Mouse (Mus musculus): Measurements from ENCODE around the gene Ltbp2.

Ltbp2 gene

DNA sequence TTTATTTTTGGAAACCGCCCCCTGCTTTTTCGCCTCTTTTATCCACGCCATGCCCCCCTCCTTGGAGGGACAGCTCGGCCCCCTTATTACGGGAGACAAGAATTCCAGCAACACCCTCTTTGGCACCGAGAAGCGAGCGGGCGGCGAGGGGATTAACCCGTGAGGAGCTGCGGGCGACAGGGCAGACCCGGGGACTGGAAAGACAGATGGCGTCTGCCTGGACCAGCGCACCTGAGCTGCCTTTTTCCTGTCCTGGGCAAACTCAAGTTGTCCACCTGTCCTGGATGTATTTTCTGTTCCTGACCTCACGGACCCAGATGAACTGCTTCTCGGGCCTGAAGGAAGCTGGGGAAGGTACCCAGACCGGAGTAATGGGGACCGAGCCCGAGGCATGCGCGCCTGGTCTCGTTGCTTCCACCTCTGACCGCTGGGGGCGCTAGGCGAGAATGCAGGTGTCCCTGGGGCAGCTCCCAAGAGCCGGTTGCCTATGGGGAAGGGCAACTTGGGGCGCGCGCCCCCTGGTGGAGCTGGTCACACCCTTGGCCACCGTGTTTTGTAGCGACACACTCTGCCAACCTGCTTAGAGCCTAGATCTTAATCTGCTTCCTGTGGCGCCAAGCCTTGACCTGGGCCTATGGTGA lies at the start of gene Ltbp2:
Ltbp2 (minus strand) TSS at position 52 of the 641 bp plus-strand sequence.
- TF ChIP-seq GATA4 (IDR thresholded peaks at IDR 0.05; ENCODE audit: insufficient replicate concordance, low read length) = no peak

DNA sequence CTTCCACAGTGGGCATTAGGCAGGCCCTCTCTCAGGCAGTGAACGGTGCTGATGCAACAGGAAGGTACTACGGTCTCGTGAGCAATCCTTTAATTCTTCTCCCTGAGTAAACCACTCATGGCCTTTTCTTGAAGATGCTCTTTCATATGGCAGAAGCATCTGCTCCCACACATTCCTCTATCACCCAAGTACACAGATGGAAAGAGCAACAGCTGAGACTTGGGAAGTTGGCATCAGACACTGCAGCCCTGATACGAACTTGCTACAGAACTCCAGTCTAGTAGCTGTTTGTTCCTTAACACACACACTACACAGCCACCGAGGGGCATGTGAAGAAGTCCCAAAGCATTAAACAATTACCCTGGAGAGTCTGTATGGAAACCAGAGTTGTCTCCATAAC lies 48.0 kb upstream of the Ltbp2 start:
- no peak for TF ChIP-seq GATA4 (IDR thresholded peaks at IDR 0.05; ENCODE audit: insufficient replicate concordance, low read length)

DNA sequence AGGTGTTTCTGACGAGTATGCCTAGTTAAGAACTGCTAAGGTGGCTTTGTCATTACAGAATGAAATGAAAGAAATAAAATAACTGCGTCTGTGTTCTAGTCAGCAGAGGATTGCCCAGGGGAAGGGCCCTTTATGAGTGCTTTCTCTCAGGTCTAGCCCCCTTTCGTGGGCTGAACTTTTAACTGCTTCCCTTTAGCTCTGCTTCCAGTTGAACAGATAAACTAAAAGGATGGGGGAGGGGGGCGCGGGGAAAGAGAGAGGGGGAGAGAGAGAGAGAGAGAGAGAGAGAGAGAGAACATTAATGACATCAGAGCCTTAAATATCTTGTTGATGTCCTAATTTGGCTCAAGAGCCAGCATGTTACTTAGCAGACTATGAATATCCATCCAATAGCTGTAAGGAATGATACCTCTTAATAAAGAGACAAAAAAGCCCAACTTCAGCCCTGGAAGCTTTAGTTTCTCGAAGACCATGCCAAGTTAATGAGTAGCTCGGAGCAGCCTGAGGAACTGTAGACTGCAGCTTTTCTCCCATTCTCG lies 45.6 kb upstream of the Ltbp2 start:
- TF ChIP-seq GATA4 (IDR thresholded peaks at IDR 0.05; ENCODE audit: insufficient replicate concordance, low read length) = no peak

DNA sequence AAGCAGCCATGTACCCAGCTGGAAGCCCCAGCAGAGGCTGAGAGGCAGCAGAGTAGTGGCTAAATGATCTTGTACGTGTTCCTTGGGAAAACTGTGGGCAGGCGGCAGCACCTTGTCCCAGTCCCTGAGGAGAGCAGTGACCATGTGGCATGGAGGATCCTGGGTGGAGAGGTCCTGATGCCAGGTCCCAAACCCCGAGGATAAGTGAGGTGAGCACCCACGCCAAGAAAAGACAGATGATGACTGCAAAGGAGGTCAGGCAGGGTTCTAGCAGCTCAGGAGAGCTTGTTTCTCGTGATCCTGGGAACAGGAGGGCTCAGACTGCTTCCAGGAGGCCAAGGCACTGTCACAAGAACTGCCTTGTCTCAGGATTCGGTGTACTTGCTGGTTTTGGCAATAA lies 42.5 kb upstream of the Ltbp2 start:
- no peak for TF ChIP-seq GATA4 (IDR thresholded peaks at IDR 0.05; ENCODE audit: insufficient replicate concordance, low read length)

DNA sequence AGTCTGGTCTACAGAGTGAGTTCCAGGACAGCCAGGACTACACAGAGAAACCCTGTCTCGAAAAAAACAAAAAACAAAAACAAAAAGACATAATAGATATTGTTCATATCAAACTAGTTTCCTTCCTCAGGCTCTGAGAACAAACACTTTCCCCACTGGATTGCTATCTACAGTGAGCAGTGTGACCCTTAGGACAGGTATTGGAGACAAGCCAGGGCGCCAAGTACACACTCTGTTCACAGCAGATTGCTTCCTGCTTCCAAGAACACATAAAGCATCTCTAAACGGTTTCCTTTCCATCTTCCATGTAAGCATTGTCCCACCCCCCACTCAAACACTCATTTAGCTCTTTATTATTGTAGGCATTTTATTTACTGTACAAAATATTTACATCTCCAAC lies 41.5 kb upstream of the Ltbp2 start:
- TF ChIP-seq GATA4 (IDR thresholded peaks at IDR 0.05; ENCODE audit: insufficient replicate concordance, low read length) = no peak

DNA sequence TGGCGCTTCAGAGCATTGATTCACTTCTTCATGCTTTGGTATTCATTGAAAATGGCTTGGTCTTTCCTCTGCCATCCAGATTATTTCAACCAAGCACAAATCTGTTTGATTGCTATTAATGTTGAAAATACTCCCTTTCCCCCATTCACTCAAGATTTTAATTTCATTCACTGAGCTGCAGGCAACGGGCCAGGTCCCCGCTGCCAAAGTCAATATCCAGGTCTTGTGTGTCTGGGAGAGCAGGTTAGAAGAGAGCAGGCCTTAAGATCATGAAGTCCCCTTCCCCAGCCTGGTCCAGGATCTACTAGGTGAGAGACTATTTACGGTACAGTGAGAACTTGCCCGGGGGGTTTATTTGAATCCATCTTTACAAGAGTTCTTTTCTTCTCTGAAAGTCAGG lies 38.6 kb upstream of the Ltbp2 start:
- no peak for TF ChIP-seq GATA4 (IDR thresholded peaks at IDR 0.05; ENCODE audit: insufficient replicate concordance, low read length)

DNA sequence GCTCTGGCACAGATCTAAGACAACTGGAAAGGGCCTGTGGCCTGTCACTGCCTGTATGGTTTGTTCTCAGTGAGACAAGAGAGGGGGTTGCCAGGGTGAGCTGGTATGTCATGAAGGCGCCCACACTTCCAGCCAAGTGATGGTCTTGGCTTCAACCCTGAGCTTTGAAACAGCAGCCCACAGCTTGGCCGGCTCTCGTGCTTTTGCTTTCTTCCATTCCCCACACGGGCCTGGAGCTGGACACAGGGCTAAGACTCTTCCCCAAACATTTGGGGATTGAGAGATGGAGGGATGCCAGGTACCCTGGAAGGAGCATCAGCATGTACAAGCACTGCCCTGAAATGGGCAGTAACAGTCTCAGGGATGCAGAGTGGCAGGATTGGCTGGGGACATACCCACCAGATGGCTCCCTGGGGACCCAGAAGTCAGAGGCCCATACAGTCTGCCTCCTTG lies 36.3 kb upstream of the Ltbp2 start:
- no peak for TF ChIP-seq GATA4 (IDR thresholded peaks at IDR 0.05; ENCODE audit: insufficient replicate concordance, low read length)

DNA sequence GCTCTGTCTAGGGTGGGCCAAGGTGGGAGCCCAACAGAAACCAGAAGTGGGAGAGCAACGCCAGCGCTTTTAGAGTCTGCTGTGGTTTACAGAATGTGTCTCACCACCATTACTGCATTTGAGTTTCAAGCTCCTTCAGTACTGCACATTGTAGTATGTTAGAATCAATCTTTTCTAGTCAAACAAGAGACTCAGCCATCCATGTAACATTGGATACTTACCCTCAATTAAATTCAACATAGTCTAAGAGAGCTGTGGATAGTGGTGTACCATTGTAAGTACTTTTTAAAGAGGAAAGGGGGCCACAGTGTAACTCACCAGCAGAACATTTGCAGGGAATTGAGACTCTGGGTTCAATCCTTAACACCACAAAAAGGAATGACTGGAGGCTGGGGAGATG lies 35.3 kb upstream of the Ltbp2 start:
- no peak for TF ChIP-seq GATA4 (IDR thresholded peaks at IDR 0.05; ENCODE audit: insufficient replicate concordance, low read length)

DNA sequence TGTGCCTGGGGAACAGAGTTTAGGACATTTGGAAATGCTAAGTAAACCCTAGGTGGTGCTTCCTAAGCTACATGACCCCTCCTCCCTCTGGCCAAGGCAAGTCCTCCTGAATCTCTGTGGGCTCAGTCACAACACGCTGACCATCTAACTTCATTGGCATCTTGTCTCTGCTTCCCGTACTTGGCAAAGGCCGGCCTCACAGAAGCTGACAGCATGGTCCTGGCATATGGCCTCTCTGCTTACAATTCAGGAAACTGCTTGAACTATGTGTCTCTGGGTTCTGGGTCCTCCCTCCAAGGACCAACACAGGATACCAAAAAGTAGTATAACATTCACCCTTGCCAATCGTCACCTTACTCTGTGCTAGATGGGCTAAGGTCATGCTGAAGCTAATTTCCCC lies 33.7 kb upstream of the Ltbp2 start:
- TF ChIP-seq GATA4 (IDR thresholded peaks at IDR 0.05; ENCODE audit: insufficient replicate concordance, low read length) = no peak

DNA sequence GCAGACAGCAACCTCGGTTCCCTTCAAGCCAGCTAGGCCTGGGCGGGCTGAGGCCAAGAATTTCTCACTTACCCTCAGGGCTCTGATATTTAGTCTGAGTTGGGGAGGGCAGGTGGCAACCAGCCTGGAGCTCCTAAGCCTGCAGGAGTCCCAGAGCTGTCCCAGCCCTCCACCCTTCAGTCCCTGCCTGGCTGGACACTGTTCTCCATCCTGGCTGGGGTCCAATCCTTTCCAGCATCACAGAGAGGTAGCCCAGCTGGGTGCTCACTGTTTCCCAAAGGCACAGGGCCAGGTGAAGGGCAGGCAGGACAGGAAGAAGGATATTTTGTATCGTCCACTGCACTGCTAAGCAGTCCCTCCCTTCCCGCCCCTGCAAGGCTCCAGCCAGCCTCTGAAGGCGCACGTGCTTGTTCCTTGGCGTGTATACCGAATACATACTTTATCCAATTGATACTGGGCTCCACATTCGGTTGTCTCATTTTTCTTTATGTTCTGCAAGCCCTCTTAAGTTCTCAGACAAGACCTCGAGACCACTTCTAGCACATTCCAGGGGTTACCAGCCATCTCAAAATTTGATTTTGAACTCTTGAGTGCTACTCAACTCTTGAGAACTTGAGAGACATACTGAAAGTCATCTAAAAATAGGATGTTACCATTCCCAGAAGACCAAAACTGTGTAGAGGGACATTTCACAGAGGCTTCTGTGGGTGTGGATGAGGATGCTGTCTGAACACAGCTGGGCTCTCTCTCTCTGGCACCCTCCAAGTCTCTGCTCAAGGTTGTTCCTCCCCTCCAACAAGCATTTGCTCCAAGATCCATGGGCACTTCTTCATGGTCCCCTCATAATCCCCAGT lies 31.5 kb upstream of the Ltbp2 start:
- no peak for TF ChIP-seq GATA4 (IDR thresholded peaks at IDR 0.05; ENCODE audit: insufficient replicate concordance, low read length)

DNA sequence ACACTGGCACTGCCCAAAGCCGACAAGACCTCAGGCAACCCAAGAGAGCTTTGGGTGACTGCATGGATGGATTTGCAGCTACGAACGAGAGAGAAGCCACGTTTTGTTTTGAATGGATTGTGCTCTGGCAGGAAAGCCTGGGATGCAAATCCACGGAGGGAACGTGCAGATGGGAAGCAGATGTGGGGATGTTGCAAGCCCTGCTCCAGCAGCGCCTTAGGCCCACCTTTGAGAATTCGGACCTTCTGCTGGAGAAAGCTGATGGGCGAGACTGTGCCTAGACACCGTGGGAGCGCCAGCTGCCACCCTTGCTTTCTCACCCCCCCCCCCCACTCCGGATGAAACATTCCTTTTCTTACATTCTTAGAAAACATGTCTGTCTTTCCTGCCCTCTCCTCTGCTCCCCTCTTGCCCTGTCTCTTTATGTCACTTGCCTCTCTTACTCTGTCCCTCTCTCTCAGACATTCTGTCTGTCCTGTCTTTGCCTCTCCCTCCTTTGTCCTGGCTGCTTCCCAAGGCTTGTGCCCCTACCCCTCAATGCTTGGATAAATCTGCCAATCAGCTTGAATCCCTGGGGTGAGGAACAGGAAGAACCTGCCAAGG lies 30.8 kb upstream of the Ltbp2 start:
- no peak for TF ChIP-seq GATA4 (IDR thresholded peaks at IDR 0.05; ENCODE audit: insufficient replicate concordance, low read length)

DNA sequence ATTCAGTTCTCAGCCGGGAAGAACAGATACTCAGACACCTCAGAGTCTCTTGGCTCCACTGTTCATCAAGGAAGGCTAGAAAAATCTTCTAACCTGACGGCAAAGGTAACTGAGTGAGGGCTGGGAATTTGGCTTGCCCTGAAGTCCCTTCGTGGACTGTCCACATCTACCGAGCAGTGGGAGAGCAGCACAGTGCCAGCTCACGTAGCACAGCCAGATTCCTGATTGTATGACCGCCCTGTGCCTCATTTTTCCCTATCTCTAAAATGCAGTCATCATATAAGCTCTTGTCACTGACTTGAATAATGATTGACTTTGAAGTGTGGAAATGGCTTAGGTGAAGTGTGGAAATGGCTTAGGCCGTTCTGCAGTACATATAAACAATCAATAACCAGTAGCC lies 28.1 kb upstream of the Ltbp2 start:
- TF ChIP-seq GATA4 (IDR thresholded peaks at IDR 0.05; ENCODE audit: insufficient replicate concordance, low read length) = no peak

DNA sequence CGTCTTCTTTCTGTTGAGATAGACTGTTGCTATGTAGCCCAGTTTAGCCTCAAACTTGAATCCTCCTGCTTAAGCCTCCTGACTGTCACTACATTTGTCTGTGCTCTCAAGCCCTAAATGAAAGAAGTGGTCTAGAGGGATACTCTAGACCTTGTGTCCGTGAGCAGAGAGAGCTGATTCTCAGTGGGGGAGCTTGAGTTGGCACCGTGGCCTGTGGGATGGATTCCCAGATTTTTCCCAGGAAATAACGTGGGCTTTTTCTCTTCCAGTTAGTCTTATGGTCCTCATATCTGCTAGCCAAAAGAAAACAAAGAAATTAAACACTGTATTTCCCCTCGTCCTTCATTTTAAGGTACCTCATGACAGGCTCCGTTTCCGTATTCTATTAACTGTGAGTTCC lies 24.0 kb upstream of the Ltbp2 start:
- TF ChIP-seq GATA4 (IDR thresholded peaks at IDR 0.05; ENCODE audit: insufficient replicate concordance, low read length) = no peak

DNA sequence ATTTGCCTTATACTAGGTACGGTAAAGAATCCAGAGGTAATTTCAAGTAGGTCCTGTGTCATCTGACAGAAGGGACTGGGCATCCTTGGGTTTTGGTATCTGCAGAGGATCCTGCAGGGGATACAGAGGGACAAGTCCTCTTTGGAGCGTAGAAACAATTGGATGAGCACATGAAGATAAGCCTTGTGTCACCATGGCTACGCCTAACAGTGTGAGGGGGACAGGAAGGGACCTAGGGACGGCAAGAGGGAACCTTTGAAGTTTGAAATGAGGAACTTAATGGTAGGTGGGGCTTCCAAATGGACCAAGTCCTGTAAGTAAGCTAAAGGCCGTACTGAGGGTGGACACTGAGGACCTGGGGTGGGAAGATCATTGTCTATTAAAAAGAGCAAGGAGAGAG lies 21.0 kb upstream of the Ltbp2 start:
- TF ChIP-seq GATA4 (IDR thresholded peaks at IDR 0.05; ENCODE audit: insufficient replicate concordance, low read length) = no peak

DNA sequence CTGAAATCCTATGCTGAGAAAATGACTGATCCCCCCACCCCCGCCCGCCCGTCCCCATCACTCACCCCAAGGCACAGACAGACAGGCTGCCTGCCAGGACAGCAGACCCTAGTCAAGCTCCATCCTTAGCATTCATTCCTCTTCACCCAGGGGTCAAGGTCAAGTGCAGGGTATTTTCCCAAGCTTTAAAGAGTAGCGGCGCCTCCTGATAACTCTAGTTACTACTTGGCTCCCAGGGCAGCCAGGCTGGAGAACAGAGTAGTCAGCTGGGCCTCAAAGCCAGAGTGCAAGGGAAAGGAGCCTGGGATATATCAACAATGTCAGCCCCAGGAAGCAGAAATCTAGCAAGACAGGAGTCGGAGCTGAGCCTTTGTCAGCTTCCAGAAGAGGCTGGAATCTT lies 19.9 kb upstream of the Ltbp2 start:
- no peak for TF ChIP-seq GATA4 (IDR thresholded peaks at IDR 0.05; ENCODE audit: insufficient replicate concordance, low read length)

Measured in liver, adult (tissue).